Mouse (Mus musculus) midbrain, embryonic 12.5 days (tissue): ENCODE data around the gene Lpar3. TPM values are rescaled to one million over a fixed set of nuclear protein-coding genes. Genes with fewer than 3 reads are reported as not detected.
"Not testable (repeated sequence)": the region's sequence is repeated elsewhere in the genome, so short reads cannot be mapped to it uniquely, and the experiment has no call there.

Experiments
- ATAC-seq: fragments of 200-750 bp; cut with Nextera tagmentation; 2 replicates; pipeline ENCODE4 v1.8.0; 2017; ENCODE audit warnings: low read depth, moderate TSS enrichment, moderate library complexity; ENCODE audit not compliant: low FRiP score
- H3K27ac ChIP-seq: fragments of 300-500 bp; sonication (generic); replicated peaks from 2 replicates; pipeline ENCODE4 v1.5.1; 2016; ENCODE audit warnings: mild to moderate bottlenecking
- H3K27me3 ChIP-seq: fragments of 300-500 bp; sonication (generic); 2 replicates; pipeline ENCODE4 v1.6.1; 2016; ENCODE audit warnings: mild to moderate bottlenecking
- H3K36me3 ChIP-seq: fragments of 300-500 bp; sonication (generic); 2 replicates; pipeline ENCODE4 v1.6.1; 2016
- H3K4me1 ChIP-seq: fragments of 300-500 bp; sonication (generic); 2 replicates; pipeline ENCODE4 v1.6.1; 2016
- H3K4me2 ChIP-seq: fragments of 300-500 bp; sonication (generic); replicated peaks from 2 replicates; pipeline ENCODE4 v1.6.1; 2016; ENCODE audit warnings: mild to moderate bottlenecking, moderate library complexity
- H3K4me3 ChIP-seq: fragments of 300-500 bp; sonication (generic); 2 replicates; pipeline ENCODE4 v1.5.1; 2016; ENCODE audit warnings: mild to moderate bottlenecking
- H3K9ac ChIP-seq: fragments of 300-500 bp; sonication (generic); replicated peaks from 2 replicates; pipeline ENCODE4 v1.6.1; 2016; ENCODE audit warnings: mild to moderate bottlenecking, moderate library complexity
- H3K9me3 ChIP-seq: fragments of 300-500 bp; sonication (generic); 2 replicates; pipeline ENCODE4 v1.6.1; 2016; ENCODE audit warnings: mild to moderate bottlenecking
- WGBS: fragments of 180-500 bp; shearing (Covaris S2); methylation state at CpG from one replicate; pipeline ENCODE4 v1.1.7; 2016; 5-methylcytosine and 5-hydroxymethylcytosine counted together
- polyA plus RNA-seq: library from polyadenylated mRNA; unstranded; fragments of >200 nt; fragmentation: Nextera tagmentation; extraction: Ambion mirVana; gene quantifications from 2 replicates; pipeline ENCODE4 v1.2.1, GENCODE M21; 2016

Lpar3 gene
- polyA plus RNA-seq, 1 experiment from 2014 or later: 0.52 TPM

- 89% methylated on average over 5 of the region's 5 CpGs for WGBS
- Histone ChIP-seq H3K9me3 (no peaks in the 10 kb centered on the region), H3K27me3 (no peaks in the 10 kb centered on the region), H3K4me1 (no peaks in the 10 kb centered on the region), H3K27ac (no peak overlapping the region), H3K36me3 (no peaks in the 10 kb centered on the region), H3K4me2 (no peak overlapping the region), H3K4me3 (no peak overlapping the region), H3K9ac (no peak overlapping the region)
- no peak for ATAC-seq
Observed at GRCm38 (mm10) chr3:146195153-146195552, 25.6 kb upstream of the Lpar3 start.

DNA sequence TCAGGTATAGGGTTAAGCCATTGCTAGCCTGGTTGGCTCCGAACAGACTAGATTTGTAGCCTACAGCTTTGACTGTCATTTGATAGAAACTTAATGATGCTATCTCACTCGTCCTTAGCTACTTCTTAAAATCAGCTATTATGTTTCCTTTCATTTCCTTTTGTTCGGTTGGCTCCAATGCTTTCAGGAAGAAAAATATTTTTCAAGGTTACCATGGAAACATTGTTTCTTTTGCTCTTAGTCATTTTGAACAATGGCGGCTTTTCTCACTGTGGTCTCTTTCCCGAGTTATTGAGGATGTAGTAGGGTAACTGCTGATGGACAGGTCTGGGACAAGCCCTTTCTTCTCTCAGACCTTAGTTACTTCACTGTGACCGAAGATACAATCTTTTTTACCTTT lies 24.5 kb upstream of the Lpar3 start:
- Histone ChIP-seq H3K27ac (no peak overlapping the region), H3K4me1 (no peaks in the 10 kb centered on the region), H3K4me3 (no peak overlapping the region), H3K9me3 (no peaks in the 10 kb centered on the region), H3K9ac (no peak overlapping the region), H3K4me2 (no peak overlapping the region), H3K36me3 (no peaks in the 10 kb centered on the region), H3K27me3 (no peaks in the 10 kb centered on the region)
- 39% methylated on average over 6 of the region's 6 CpGs for WGBS
- ATAC-seq: no peak

GRCm38 (mm10) chr3:146196780-146197743 lies 23.7 kb upstream of the Lpar3 start:
- WGBS: 76% methylated on average over 17 of the region's 17 CpGs

GRCm38 (mm10) chr3:146197785-146198184 lies 23.0 kb upstream of the Lpar3 start:
- Histone ChIP-seq H3K27ac (no peak overlapping the region), H3K4me2 (no peak overlapping the region), H3K36me3 (no peaks in the 10 kb centered on the region), H3K9ac (no peak overlapping the region), H3K27me3 (no peaks in the 10 kb centered on the region), H3K4me1 (no peaks in the 10 kb centered on the region), H3K9me3 (no peaks in the 10 kb centered on the region), H3K4me3 (no peak overlapping the region)
- WGBS: 87% methylated on average over 12 of the region's 12 CpGs
- no peak for ATAC-seq

More at GRCm38 (mm10) chr3:146196780-146197743, 23.7 kb upstream of the Lpar3 start:
- Histone ChIP-seq H3K9me3 (no peaks in the 10 kb centered on the region), H3K9ac (no peak overlapping the region), H3K27me3 (no peaks in the 10 kb centered on the region), H3K27ac (no peak overlapping the region), H3K36me3 (no peaks in the 10 kb centered on the region), H3K4me2 (no peak overlapping the region), H3K4me1 (no peaks in the 10 kb centered on the region), H3K4me3 (no peak overlapping the region)
- ATAC-seq: no peak

DNA sequence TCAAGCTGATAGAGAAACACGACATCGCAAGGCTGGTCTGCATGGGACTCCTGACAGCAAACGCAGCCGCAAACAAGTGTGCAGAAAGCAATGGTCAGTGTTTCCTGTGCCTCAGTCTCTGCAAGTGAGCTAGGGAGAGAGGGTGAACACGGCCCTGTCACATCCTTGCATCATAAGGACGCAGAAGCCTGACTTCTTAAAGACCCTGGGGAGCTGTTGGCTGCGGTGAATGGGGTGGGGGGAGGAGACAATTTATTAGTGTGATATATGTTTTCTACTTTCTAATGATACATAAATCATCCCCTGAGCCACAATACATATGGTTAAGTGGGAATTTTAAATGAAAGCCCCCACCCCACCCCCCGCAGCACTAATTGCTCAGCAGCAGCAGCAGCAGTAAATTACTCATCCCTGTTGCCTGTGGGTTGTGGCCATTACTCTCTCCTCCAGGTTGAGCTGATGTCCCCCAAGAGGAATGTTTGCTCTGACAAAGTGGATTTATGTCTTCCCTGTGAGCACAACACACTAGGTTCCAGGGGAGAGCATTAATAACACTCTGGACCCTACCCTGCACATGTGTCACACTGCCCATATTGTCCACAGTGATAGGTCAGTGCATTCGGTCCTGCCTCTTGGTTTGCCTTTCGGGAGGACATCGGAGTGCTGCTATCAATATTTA lies 21.8 kb upstream of the Lpar3 start:
- H3K4me2 ChIP-seq: no peak overlapping the region
- H3K4me1 ChIP-seq: no peaks in the 10 kb centered on the region
- no peaks in the 10 kb centered on the region for H3K27me3 ChIP-seq
- no peaks in the 10 kb centered on the region for H3K9me3 ChIP-seq
- no peak overlapping the region for H3K9ac ChIP-seq
- 81% methylated on average over 11 of the region's 11 CpGs for WGBS
- no peak overlapping the region for H3K4me3 ChIP-seq
- H3K36me3 ChIP-seq: no peaks in the 10 kb centered on the region
- H3K27ac ChIP-seq: no peak overlapping the region
- ATAC-seq: 0 out of 2 replicates have a peak, but pooled peaks have one; percentile 54

- H3K27ac ChIP-seq: no peak overlapping the region
- no peak for ATAC-seq
- H3K9ac ChIP-seq: no peak overlapping the region
- no peaks in the 10 kb centered on the region for H3K4me1 ChIP-seq
- no peaks in the 10 kb centered on the region for H3K36me3 ChIP-seq
- H3K4me3 ChIP-seq: no peak overlapping the region
- H3K9me3 ChIP-seq: no peaks in the 10 kb centered on the region
- 77% methylated on average over 3 of the region's 3 CpGs for WGBS
- H3K27me3 ChIP-seq: no peaks in the 10 kb centered on the region
- H3K4me2 ChIP-seq: no peak overlapping the region
Observed at GRCm38 (mm10) chr3:146199486-146199885, 21.3 kb upstream of the Lpar3 start.

GRCm38 (mm10) chr3:146204375-146204774 lies 16.4 kb upstream of the Lpar3 start:
- Histone ChIP-seq H3K27me3 (no peaks in the 10 kb centered on the region), H3K27ac (no peak overlapping the region), H3K4me2 (no peak overlapping the region), H3K4me1 (no peaks in the 10 kb centered on the region), H3K9ac (no peak overlapping the region), H3K4me3 (no peak overlapping the region), H3K9me3 (no peaks in the 10 kb centered on the region), H3K36me3 (no peaks in the 10 kb centered on the region)
- ATAC-seq: no peak
- 81% methylated on average over 2 of the region's 2 CpGs for WGBS

- Histone ChIP-seq H3K4me3 (no peak overlapping the region), H3K9me3 (no peaks in the 10 kb centered on the region), H3K4me1 (no peaks in the 10 kb centered on the region), H3K27ac (no peak overlapping the region), H3K4me2 (no peak overlapping the region), H3K27me3 (no peaks in the 10 kb centered on the region), H3K9ac (no peak overlapping the region), H3K36me3 (no peaks in the 10 kb centered on the region)
- 81% methylated on average over 11 of the region's 11 CpGs for WGBS
- no peak for ATAC-seq
Observed at GRCm38 (mm10) chr3:146205305-146205704, 15.5 kb upstream of the Lpar3 start.

- Histone ChIP-seq H3K4me3 (no peak overlapping the region), H3K27ac (no peak overlapping the region), H3K4me1 (no peaks in the 10 kb centered on the region), H3K4me2 (no peak overlapping the region), H3K9me3 (no peaks in the 10 kb centered on the region), H3K27me3 (no peaks in the 10 kb centered on the region), H3K9ac (no peak overlapping the region), H3K36me3 (no peaks in the 10 kb centered on the region)
- no peak for ATAC-seq
- 81% methylated on average over 2 of the region's 2 CpGs for WGBS
Observed at GRCm38 (mm10) chr3:146206635-146207034, 14.1 kb upstream of the Lpar3 start.

GRCm38 (mm10) chr3:146207440-146207839 lies 13.3 kb upstream of the Lpar3 start:
- H3K4me3 ChIP-seq: no peak overlapping the region
- H3K27me3 ChIP-seq: no peaks in the 10 kb centered on the region
- no peaks in the 10 kb centered on the region for H3K36me3 ChIP-seq
- no peaks in the 10 kb centered on the region for H3K9me3 ChIP-seq
- H3K27ac ChIP-seq: no peak overlapping the region
- 81% methylated on average over 2 of the region's 2 CpGs for WGBS
- no peaks in the 10 kb centered on the region for H3K4me1 ChIP-seq
- H3K9ac ChIP-seq: no peak overlapping the region
- no peak for ATAC-seq
- H3K4me2 ChIP-seq: no peak overlapping the region

GRCm38 (mm10) chr3:146209759-146210158 lies 11.0 kb upstream of the Lpar3 start:
- H3K36me3 ChIP-seq, H3K4me3 ChIP-seq, H3K9me3 ChIP-seq, H3K4me2 ChIP-seq, H3K27ac ChIP-seq, ATAC-seq, H3K27me3 ChIP-seq, H3K9ac ChIP-seq, H3K4me1 ChIP-seq: not testable (repeated sequence)
- 92% methylated on average over 8 of the region's 8 CpGs for WGBS

DNA sequence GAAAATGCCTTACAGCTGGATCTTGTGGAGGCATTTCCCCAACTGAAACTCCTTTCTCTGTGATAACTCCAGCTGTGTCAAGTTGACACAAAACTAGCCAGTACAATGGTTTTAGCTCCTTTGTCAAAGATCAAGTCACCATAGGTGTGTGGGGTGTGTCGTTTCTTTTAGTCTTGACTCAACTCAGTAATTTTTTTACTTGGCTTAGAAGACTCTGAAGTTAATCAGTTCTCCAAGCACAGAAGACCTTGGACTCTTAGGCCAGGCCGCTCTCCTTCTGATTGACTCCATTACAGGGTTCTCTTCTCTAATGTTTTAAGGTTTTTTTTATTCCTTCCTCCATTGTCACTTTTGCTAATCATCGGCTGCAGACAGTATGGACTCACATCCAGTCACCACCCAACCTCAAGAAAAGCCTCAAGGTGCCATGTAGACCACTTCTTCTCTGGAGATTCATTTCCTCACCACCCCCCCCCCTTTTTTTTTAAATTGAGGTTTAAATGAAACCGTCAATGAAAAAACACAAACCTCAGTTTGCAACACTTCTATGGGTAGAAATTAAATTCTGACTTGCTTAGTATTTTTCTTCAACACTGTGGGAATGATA lies 9.5 kb upstream of the Lpar3 start:
- no peaks in the 10 kb centered on the region for H3K36me3 ChIP-seq
- 87% methylated on average over 4 of the region's 4 CpGs for WGBS
- H3K9ac ChIP-seq: no peak overlapping the region
- no peaks in the 10 kb centered on the region for H3K4me1 ChIP-seq
- H3K27ac ChIP-seq: no peak overlapping the region
- H3K4me2 ChIP-seq: no peak overlapping the region
- no peak overlapping the region for H3K4me3 ChIP-seq
- no peaks in the 10 kb centered on the region for H3K9me3 ChIP-seq
- H3K27me3 ChIP-seq: no peaks in the 10 kb centered on the region
- no peak for ATAC-seq
